Comparison of ENCODE assay signal across 28 mouse cellular contexts in genomic region chr2:92071143-92071542, GRCm38 (mm10).
"Had no signal": no experiment of that assay in that cellular context is flagged by ENCODE, and none has a peak within 500 bp of the region (broad histone marks: within the 10 kb centered on the region; RNA-seq: fewer than 3 reads in every experiment).

No protein-coding gene starts in this region.

- H3K27me3 ChIP-seq: embryonic facial prominence, embryonic 13.5 days; embryonic facial prominence, embryonic 15.5 days; forebrain, embryonic 12.5 days; forebrain, embryonic 13.5 days; forebrain, embryonic 15.5 days had no signal

- H3K4me3 ChIP-seq: embryonic facial prominence, embryonic 10.5 days; embryonic facial prominence, embryonic 12.5 days; embryonic facial prominence, embryonic 13.5 days; embryonic facial prominence, embryonic 15.5 days; erythroblast, embryonic 14.5 days; forebrain, embryonic 10.5 days; forebrain, embryonic 12.5 days; forebrain, embryonic 13.5 days; forebrain, embryonic 15.5 days; gastrocnemius, adult 2 months; heart, adult 2 months had no signal

- DNase-seq: cerebellum, adult 8-10 months; cerebellum, adult 9-10 months; cerebellum, adult 9-11 months; cerebellum, postnatal 10 days; cerebellum, postnatal 14 days; cerebellum, postnatal 25 days; cerebellum, postnatal 36 days; embryo, embryonic 11 days; forebrain, postnatal 0 days; gastrocnemius, adult 2 months; gastrocnemius, postnatal 10 days; gastrocnemius, postnatal 14 days; gastrocnemius, postnatal 25 days; gastrocnemius, postnatal 36 days; heart, adult 11 months; heart, adult 18-20 months; heart, adult 2 months had no signal

- H3K4me2 ChIP-seq: embryonic facial prominence, embryonic 12.5 days; embryonic facial prominence, embryonic 13.5 days; embryonic facial prominence, embryonic 15.5 days; forebrain, embryonic 12.5 days; forebrain, embryonic 13.5 days; forebrain, embryonic 15.5 days had no signal

- ATAC-seq: forebrain, embryonic 13.5 days; forebrain, embryonic 14.5 days; forebrain, embryonic 15.5 days; forebrain, embryonic 16.5 days; forebrain, postnatal 0 days had no signal

- H3K4me1 ChIP-seq: embryonic facial prominence, embryonic 12.5 days; embryonic facial prominence, embryonic 13.5 days; embryonic facial prominence, embryonic 15.5 days; forebrain, embryonic 12.5 days; forebrain, embryonic 13.5 days; forebrain, embryonic 15.5 days had no signal

- H3K9ac ChIP-seq: embryonic facial prominence, embryonic 12.5 days; embryonic facial prominence, embryonic 13.5 days; embryonic facial prominence, embryonic 15.5 days; forebrain, embryonic 12.5 days; forebrain, embryonic 13.5 days; forebrain, embryonic 15.5 days; forebrain, postnatal 0 days had no signal

- H3K9me3 ChIP-seq: embryonic facial prominence, embryonic 10.5 days; embryonic facial prominence, embryonic 12.5 days; embryonic facial prominence, embryonic 13.5 days; embryonic facial prominence, embryonic 15.5 days; forebrain, embryonic 10.5 days; forebrain, embryonic 12.5 days; forebrain, embryonic 13.5 days; forebrain, embryonic 15.5 days had no signal

- H3K27ac ChIP-seq: embryonic facial prominence, embryonic 10.5 days; embryonic facial prominence, embryonic 12.5 days; embryonic facial prominence, embryonic 13.5 days; embryonic facial prominence, embryonic 15.5 days; forebrain, embryonic 10.5 days; forebrain, embryonic 12.5 days; forebrain, embryonic 13.5 days; forebrain, embryonic 15.5 days; gastrocnemius, adult 2 months; heart, adult 2 months had no signal

- H3K36me3 ChIP-seq: embryonic facial prominence, embryonic 10.5 days; embryonic facial prominence, embryonic 12.5 days; embryonic facial prominence, embryonic 13.5 days; embryonic facial prominence, embryonic 15.5 days; forebrain, embryonic 10.5 days; forebrain, embryonic 12.5 days; forebrain, embryonic 15.5 days had no signal
